Mouse (Mus musculus): ENCODE measurements around the gene Ctnna3.

DNA sequence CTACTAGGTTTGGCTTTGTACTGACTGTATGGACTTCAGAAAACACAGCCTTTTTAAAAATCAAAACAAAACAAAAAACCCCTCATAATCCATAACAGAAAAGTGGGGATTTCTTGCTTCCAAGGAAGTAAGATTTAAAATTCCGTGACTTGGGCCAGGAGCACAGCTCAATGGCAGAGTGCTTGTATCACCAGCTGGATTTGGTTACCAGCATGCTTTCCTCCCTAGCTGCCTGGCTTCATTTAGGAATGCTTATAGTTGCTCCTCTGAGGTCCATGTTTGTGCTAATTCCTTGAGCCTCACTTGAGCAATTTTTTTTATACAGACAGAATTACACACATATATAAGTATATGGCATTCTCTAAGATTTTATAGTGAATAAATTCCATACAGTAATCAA is 198.6 kb downstream of the Ctnna3 start:
- TF ChIP-seq CTCF (IDR thresholded peaks at IDR 0.05; ENCODE audit: low read depth) (no peak), EP300 (IDR thresholded peaks at IDR 0.05; ENCODE audit: low read depth) (no peak)

Measured in liver, postnatal 0 days (tissue).